Mouse (Mus musculus) embryonic fibroblast, embryonic 13.5 days (primary cell): ENCODE data around the gene Gm20708. TPM values are rescaled to one million over a fixed set of nuclear protein-coding genes. Genes with fewer than 3 reads are reported as not detected.

Experiments used
- H3K27ac ChIP-seq: 2 replicates; pipeline ENCODE4 v1.5.1; 2012; ENCODE audit warnings: low read length, control low read depth, inconsistent platforms; ENCODE audit not compliant: insufficient read depth
- H3K4me1 ChIP-seq: 2 replicates; pipeline ENCODE4 v1.6.1; 2011; ENCODE audit warnings: low read length; ENCODE audit not compliant: control insufficient read depth, insufficient read depth
- H3K4me3 ChIP-seq: 2 replicates; pipeline ENCODE4 v1.5.1; 2011; ENCODE audit warnings: mild to moderate bottlenecking, control low read depth, low read length; ENCODE audit not compliant: insufficient read depth
- CTCF ChIP-seq: IDR thresholded peaks from 2 replicates; pipeline ENCODE4 v1.5.1; 2011; ENCODE audit warnings: mild to moderate bottlenecking, control low read depth, low read length, moderate library complexity, borderline replicate concordance; ENCODE audit not compliant: insufficient read depth
- POLR2A ChIP-seq: IDR thresholded peaks from 2 replicates; pipeline ENCODE4 v1.6.1; 2011; ENCODE audit warnings: low read depth, mild to moderate bottlenecking, control low read depth, low read length, moderate library complexity
- polyA plus RNA-seq: library from polyadenylated mRNA; stranded (reverse); fragments of >200 nt; gene quantifications from 2 replicates; pipeline ENCODE4 v1.2.4, GENCODE M21; 2011; ENCODE audit warnings: low read depth; ENCODE audit not compliant: missing spikeins, insufficient read length

The Gm20708 gene
- polyA plus RNA-seq, 1 experiment: 0.49 TPM

GRCm38 (mm10) chr11:117874419-117874818, 65.0 kb downstream of the Gm20708 start:
- no peaks in the 10 kb centered on the region for H3K4me1 ChIP-seq
- no peak overlapping the region for H3K27ac ChIP-seq
- no peak for TF ChIP-seq CTCF
- no peak for TF ChIP-seq POLR2A

GRCm38 (mm10) chr11:117875681-117876080, 66.2 kb downstream of the Gm20708 start:
- Histone ChIP-seq H3K27ac (no peak overlapping the region), H3K4me1 (no peaks in the 10 kb centered on the region), H3K4me3 (no peak overlapping the region)
- TF ChIP-seq POLR2A: no peak
- no peak for TF ChIP-seq CTCF

More at GRCm38 (mm10) chr11:117874419-117874818, 65.0 kb downstream of the Gm20708 start:
- H3K4me3 ChIP-seq: no peak overlapping the region

GRCm38 (mm10) chr11:117877917-117878745, 68.7 kb downstream of the Gm20708 start:
- no peak for TF ChIP-seq CTCF
- no peak for TF ChIP-seq POLR2A
- H3K27ac ChIP-seq: no peak overlapping the region

GRCm38 (mm10) chr11:117878892-117879291, 69.4 kb downstream of the Gm20708 start:
- no peak overlapping the region for H3K27ac ChIP-seq

More at GRCm38 (mm10) chr11:117877917-117878745, 68.7 kb downstream of the Gm20708 start:
- Histone ChIP-seq H3K4me1 (0 out of 2 replicates have a peak, but pooled peaks cover 3% of the 10 kb centered on the region), H3K4me3 (no peak overlapping the region)

GRCm38 (mm10) chr11:117879676-117880075, 70.2 kb downstream of the Gm20708 start:
- H3K4me1 ChIP-seq: 0 out of 2 replicates have a peak, but pooled peaks cover 3% of the 10 kb centered on the region
- no peak overlapping the region for H3K4me3 ChIP-seq
- no peak overlapping the region for H3K27ac ChIP-seq
- TF ChIP-seq CTCF (no peak), POLR2A (no peak)

More at GRCm38 (mm10) chr11:117878892-117879291, 69.4 kb downstream of the Gm20708 start:
- Histone ChIP-seq H3K4me3 (no peak overlapping the region), H3K4me1 (0 out of 2 replicates have a peak, but pooled peaks cover 3% of the 10 kb centered on the region)
- no peak for TF ChIP-seq CTCF
- no peak for TF ChIP-seq POLR2A

- no peak overlapping the region for H3K27ac ChIP-seq
- no peak overlapping the region for H3K4me3 ChIP-seq
- 0 out of 2 replicates have a peak, but pooled peaks cover 3% of the 10 kb centered on the region for H3K4me1 ChIP-seq
- TF ChIP-seq CTCF (no peak), POLR2A (no peak)
Observed at GRCm38 (mm10) chr11:117880336-117880976, 71.0 kb downstream of the Gm20708 start.

- no peak overlapping the region for H3K27ac ChIP-seq
- no peak for TF ChIP-seq CTCF
- H3K4me3 ChIP-seq: no peak overlapping the region
- H3K4me1 ChIP-seq: 0 out of 2 replicates have a peak, but pooled peaks cover 3% of the 10 kb centered on the region
Observed at GRCm38 (mm10) chr11:117880977-117881358, 71.5 kb downstream of the Gm20708 start.

GRCm38 (mm10) chr11:117881787-117882186, 72.3 kb downstream of the Gm20708 start:
- Histone ChIP-seq H3K27ac (no peak overlapping the region), H3K4me3 (no peak overlapping the region), H3K4me1 (0 out of 2 replicates have a peak, but pooled peaks cover 3% of the 10 kb centered on the region)
- TF ChIP-seq POLR2A: no peak
- TF ChIP-seq CTCF: no peak

- no peak for TF ChIP-seq CTCF
- TF ChIP-seq POLR2A: no peak
- 0 out of 2 replicates have a peak, but pooled peaks cover 3% of the 10 kb centered on the region for H3K4me1 ChIP-seq
- H3K27ac ChIP-seq: no peak overlapping the region
- H3K4me3 ChIP-seq: no peak overlapping the region
Observed at GRCm38 (mm10) chr11:117882208-117882607, 72.7 kb downstream of the Gm20708 start.

GRCm38 (mm10) chr11:117886000-117886399, 76.5 kb downstream of the Gm20708 start:
- Histone ChIP-seq H3K4me3 (no peak overlapping the region), H3K27ac (no peak overlapping the region), H3K4me1 (0 out of 2 replicates have a peak, but pooled peaks cover 3% of the 10 kb centered on the region)
- no peak for TF ChIP-seq CTCF
- TF ChIP-seq POLR2A: no peak
